Mouse (Mus musculus): ENCODE measurements around the gene Rnf146. TPM values are rescaled to one million over a fixed set of nuclear protein-coding genes. Genes with fewer than 3 reads are reported as not detected.

The Rnf146 gene
- polyA plus RNA-seq, 1 experiment from 2014 or later: 95.7 TPM

DNA sequence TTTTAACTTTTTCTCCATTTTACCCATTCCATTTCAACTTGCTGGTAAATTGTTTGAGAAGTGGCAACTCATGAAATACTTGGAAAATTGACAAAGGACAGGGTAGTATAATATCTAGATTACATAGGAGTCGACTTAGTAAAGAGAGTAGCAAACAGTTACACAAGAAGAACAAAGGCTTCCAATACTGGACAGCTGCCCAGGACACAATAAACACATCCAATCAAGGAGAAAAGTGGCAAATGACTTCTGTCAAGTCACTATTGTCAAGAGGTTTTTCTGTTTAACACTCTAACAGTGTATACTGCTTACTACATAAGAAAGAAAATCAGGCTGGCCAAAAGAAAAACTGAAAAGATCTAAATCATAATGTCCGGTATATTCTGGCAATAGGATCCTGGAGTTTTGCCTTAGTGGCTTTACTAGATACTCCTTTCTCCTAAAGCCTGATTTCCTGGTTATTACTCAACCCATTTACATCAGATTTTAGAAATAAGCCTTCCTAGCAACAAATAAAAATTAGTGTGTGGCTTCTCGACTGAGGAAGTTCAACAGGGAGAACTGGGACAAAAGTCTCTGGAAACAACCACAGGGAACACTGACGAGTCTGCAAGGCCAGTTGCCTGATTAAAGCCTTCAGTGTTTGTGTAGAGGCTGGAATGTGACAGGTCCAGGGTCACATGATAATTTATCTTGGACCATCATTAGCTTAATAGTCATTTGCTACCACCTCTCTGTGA is 50.6 kb downstream of the Rnf146 start:
- ATAC-seq: no peak
- Histone ChIP-seq H3K4me3 (ENCODE audit: low read depth, low read length) (no peak overlapping the region), H3K27me3 (ENCODE audit: control insufficient read depth, insufficient read depth, low read depth, low read length) (no peaks in the 10 kb centered on the region), H3K9ac (ENCODE audit: low read depth, low read length) (no peak overlapping the region), H3K27ac (ENCODE audit: low read length) (no peak overlapping the region), H3K4me1 (ENCODE audit: control insufficient read depth, insufficient read depth, low read length) (peaks cover 12% of the 10 kb centered on the region), H3K9me3 (replicated peaks; ENCODE audit: control insufficient read depth, low read length, poor library complexity, severe bottlenecking) (no peaks in the 10 kb centered on the region), H3K36me3 (ENCODE audit: control insufficient read depth, insufficient read depth, low read length) (no peaks in the 10 kb centered on the region), H3K4me2 (ENCODE audit: low read length) (no peak overlapping the region)
- WGBS: 73% methylated on average over 4 of the region's 4 CpGs

DNA sequence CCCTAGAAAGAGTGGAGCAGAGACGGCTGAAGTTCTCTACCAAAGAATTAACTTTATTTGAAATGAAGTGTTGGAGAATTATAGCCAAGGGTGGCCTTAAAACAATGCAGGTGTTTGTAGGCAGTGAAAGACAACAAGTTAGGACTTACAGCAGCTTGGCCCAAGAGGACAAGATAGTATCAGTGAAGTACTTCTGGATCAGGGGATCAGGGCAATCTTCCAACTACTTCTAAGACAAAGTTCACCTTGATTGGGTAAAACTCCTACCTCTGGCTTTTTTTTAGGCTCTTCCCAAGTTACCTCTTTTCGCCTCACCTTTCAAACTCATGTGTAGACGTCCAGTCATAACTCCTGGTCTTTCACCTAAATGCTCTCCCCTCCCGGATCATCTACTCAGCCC is 60.0 kb downstream of the Rnf146 start:
- no peaks in the 10 kb centered on the region for H3K27me3 ChIP-seq (ENCODE audit: control insufficient read depth, insufficient read depth, low read depth, low read length)
- H3K9ac ChIP-seq (ENCODE audit: low read depth, low read length): no peak overlapping the region
- no peak for ATAC-seq
- WGBS: 94% methylated on average over 4 of the region's 4 CpGs
- H3K27ac ChIP-seq (ENCODE audit: low read length): no peak overlapping the region
- H3K4me1 ChIP-seq (ENCODE audit: control insufficient read depth, insufficient read depth, low read length): no peaks in the 10 kb centered on the region
- no peak overlapping the region for H3K4me3 ChIP-seq (ENCODE audit: low read depth, low read length)
- H3K9me3 ChIP-seq (replicated peaks; ENCODE audit: control insufficient read depth, low read length, poor library complexity, severe bottlenecking): no peaks in the 10 kb centered on the region
- H3K4me2 ChIP-seq (ENCODE audit: low read length): no peak overlapping the region
- no peaks in the 10 kb centered on the region for H3K36me3 ChIP-seq (ENCODE audit: control insufficient read depth, insufficient read depth, low read length)

Other genes starting within 250 kb of the Rnf146 start
- 124 and 138 TPM in 2 replicates for gene Soga3, start 218.6 kb downstream of the Rnf146 start, polyA plus RNA-seq (2015; fragmentation: Nextera tagmentation; extraction: Ambion mirVana)
- gene Gm49353, start 163.5 kb downstream of the Rnf146 start, polyA plus RNA-seq (2015; fragmentation: Nextera tagmentation; extraction: Ambion mirVana): 10.6 and 15.6 TPM in 2 replicates
- 35.1 and 39.6 TPM in 2 replicates for gene 9330159F19Rik, start 150.8 kb downstream of the Rnf146 start, polyA plus RNA-seq (2015; fragmentation: Nextera tagmentation; extraction: Ambion mirVana)
- gene Echdc1, start 49.3 kb downstream of the Rnf146 start, polyA plus RNA-seq (2015; fragmentation: Nextera tagmentation; extraction: Ambion mirVana): 28.7 and 29.5 TPM in 2 replicates
- 3.4 and 19.8 TPM in 2 replicates for gene Rspo3, start 173.4 kb upstream of the Rnf146 start, polyA plus RNA-seq (2015; fragmentation: Nextera tagmentation; extraction: Ambion mirVana)